Mouse (Mus musculus) MEL (cell line): ENCODE measurements around the gene Atp10a.

ENCODE experiments used
- CTCF ChIP-seq, 3 experiments: IDR thresholded peaks in 2 of 3; conservative IDR thresholded peaks in 1 of 3; 2 replicates each; pipeline ENCODE4 v1.5.1; 2011 to 2012; ENCODE audit warnings: low read length in 3 of 3, low read depth in 2 of 3, mild to moderate bottlenecking in 2 of 3, improper control_type of control experiment in 1 of 3, inconsistent platforms in 1 of 3, mixed read lengths in 1 of 3, moderate library complexity in 1 of 3; ENCODE audit not compliant: control insufficient read depth in 1 of 3, insufficient read depth in 1 of 3, poor library complexity in 1 of 3, severe bottlenecking in 1 of 3
- GATA1 ChIP-seq: IDR thresholded peaks from 2 replicates; pipeline ENCODE4 v1.6.1; 2011; ENCODE audit warnings: low read depth, low read length, improper control_type of control experiment
- POLR2A ChIP-seq, 2 experiments: IDR thresholded peaks; 2 replicates each; pipeline ENCODE4 v1.6.1; 2011 to 2012; ENCODE audit warnings: low read length in 2 of 2, mild to moderate bottlenecking in 2 of 2, control low read depth in 1 of 2, improper control_type of control experiment in 1 of 2, low read depth in 1 of 2, moderate library complexity in 1 of 2; ENCODE audit not compliant: control insufficient read depth in 1 of 2, insufficient read depth in 1 of 2, poor library complexity in 1 of 2
- TAL1 ChIP-seq: IDR thresholded peaks from 2 replicates; pipeline ENCODE4 v1.6.1; 2012; ENCODE audit warnings: mild to moderate bottlenecking, inconsistent platforms, low read length, moderate library complexity, mixed read lengths
- ZC3H11A ChIP-seq: IDR thresholded peaks from 2 replicates; pipeline ENCODE4 v1.6.1; 2012; ENCODE audit warnings: low read depth, mild to moderate bottlenecking, inconsistent platforms, low read length, improper control_type of control experiment
- ZKSCAN1 ChIP-seq: IDR thresholded peaks from 2 replicates; pipeline ENCODE4 v1.6.1; 2012; ENCODE audit warnings: low read depth, mild to moderate bottlenecking, inconsistent platforms, low read length, improper control_type of control experiment, moderate library complexity
- ZMIZ1 ChIP-seq: IDR thresholded peaks from 2 replicates; pipeline ENCODE4 v1.6.1; 2012; ENCODE audit warnings: low read depth, mild to moderate bottlenecking, inconsistent platforms, low read length, improper control_type of control experiment, moderate library complexity

- no peak for TF ChIP-seq ZMIZ1
- TF ChIP-seq CTCF (IDR thresholded peaks at IDR 0.05 in 2 of 3, conservative IDR thresholded peaks at IDR 0.05 in 1 of 3; ENCODE audit: control insufficient read depth in 1 of 3, insufficient read depth in 1 of 3, low read depth in 2 of 3, low read length in 3 of 3, poor library complexity in 1 of 3, severe bottlenecking in 1 of 3): no peak
- no peak for TF ChIP-seq ZC3H11A
- TF ChIP-seq GATA1: no peak
- TF ChIP-seq POLR2A (IDR thresholded peaks at IDR 0.05; ENCODE audit: control insufficient read depth in 1 of 2, insufficient read depth in 1 of 2, low read depth in 1 of 2, low read length in 2 of 2, poor library complexity in 1 of 2): no peak
- no peak for TF ChIP-seq ZKSCAN1
- no peak for TF ChIP-seq TAL1
Observed at GRCm38 (mm10) chr7:58705158-58705557, 49.2 kb downstream of the Atp10a start.
